Mouse (Mus musculus) right cerebral cortex, postnatal 14 days (tissue): ENCODE data around the gene Gcnt1.

Source experiments
- DNase-seq: peaks from one replicate; pipeline ENCODE4 v3.0.0; 2022

Gcnt1 gene

DNA sequence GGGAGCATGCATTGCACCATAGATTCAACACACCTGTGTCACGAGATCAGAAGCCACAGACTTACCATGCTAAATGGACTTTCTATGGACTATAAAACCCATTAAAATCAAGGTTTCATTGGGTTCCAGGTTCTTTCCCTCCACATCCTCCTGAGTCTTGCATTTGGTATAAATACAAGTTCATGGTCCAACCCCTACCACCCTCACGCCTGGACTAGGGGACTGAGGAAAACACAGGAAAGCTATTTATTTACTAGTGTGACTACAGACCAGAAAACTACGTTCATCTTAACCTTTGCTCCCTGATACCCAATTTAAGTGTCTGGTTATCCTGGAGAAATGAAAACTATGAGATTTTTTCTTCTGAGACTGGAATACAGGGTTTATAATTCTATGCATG, at the start of gene Gcnt1:
Gene Gcnt1, minus strand, starts transcription at position 144 of the 400 bp plus-strand sequence.
- no peak for DNase-seq

DNA sequence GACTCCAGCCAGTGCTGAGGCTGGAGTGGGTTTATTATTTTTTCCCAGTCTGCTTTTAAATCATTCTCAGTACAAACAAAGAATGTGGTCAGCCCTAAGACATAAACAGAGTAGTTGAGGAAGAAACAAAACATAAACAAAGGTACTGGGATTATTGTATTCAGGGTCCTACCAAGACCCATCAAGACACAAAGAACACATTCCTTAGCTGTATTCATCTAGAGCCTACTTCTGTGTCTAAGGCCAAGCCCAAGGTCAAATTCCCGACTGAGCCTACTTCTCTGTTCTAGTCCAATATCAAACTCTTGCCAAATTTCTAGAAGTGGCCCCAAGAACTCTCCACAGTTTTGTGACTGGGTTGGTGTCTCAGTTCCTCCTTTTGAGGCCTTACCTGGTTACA, 45.2 kb upstream of the Gcnt1 start:
- DNase-seq: no peak

DNA sequence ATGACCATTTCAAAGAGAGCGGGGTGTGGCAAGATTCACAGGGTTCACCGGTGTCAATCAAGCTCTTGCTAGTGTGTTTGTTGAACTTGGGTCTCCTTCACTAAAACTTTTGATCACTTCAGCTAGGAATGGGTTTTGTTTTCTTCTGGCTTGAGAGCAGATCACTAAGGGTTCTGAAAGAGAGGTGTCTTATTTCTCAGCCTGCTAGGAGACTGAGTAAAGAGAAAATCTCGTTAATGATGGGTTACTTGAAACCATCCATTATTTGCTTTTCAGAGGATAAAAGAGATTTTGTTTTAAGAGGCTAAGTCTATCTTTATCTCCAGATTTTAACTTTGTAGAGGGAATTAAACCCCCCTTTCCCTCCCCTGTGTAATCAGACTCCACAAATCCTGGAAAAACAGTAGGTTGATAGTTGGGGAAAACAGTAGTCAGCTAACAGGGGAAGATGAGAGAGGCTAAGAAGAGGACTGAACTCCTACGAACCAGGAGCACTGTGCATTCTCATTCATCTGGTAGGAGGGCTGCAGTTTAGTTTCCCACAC, 40.3 kb upstream of the Gcnt1 start:
- no peak for DNase-seq

DNA sequence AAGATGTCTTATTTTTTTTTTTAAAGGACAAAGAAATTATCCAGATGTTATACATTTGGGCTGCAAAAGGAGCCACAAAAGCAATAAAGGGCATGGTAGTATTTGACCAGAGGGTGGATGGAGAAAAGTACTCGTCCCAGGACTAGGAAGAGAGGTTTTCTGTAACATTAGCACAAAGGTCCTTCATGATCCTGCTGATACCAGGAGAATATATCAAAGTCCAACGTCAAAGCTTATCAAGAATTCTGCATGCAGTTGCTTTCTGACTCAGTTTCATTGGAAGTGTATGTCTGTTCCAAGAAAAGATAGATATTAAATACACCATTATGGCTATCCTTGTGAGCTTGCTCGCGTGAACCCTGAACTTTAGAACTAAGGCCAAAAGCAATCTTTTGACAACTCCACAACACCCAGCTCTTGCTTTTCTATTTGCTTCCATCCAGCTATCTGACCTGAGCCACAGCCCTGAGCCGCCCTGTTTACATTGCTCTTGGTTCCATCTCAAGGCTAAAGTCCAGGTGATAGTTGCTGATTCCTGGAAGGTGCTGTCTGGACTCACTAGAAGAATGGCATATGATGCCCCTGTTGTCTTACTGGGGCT, 37.9 kb upstream of the Gcnt1 start:
- no peak for DNase-seq

DNA sequence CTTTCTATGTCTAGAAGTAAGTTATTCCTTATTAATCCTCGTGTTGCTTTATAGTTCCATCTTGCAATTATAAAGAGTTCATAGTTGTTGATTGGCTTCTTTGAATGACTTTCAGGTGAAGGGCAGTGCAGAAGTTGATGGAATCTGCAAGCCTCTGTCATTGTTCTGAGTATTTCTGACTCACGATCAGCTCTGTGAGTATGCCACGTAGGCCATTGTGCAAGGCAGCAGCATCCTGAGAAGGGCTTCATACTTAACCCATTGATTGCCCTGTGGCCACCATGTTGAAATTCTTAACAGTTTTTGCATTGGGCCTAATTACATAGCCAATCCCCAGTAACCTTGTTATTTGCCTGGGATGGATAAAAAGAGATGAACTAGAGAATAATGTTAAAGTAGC, 36.7 kb upstream of the Gcnt1 start:
- no peak for DNase-seq

DNA sequence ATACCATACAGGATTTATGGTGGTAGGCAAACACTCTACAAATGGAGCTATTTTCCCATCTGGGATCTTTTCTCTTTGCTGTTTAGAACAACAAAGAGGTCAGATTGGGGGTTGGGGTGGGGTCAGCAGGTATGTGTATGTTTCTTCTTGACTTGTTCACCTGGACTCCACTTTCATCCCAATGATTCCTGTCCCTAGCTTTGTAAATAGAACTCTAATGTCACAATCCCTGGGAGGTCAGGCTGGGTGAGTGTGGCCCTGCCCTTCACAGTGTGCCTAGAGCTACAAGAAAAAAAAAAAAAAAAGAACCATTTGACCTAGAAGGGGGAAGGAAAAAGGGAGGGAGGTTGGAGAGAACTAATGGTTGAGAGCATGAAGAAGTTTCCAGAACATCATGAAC, 35.9 kb upstream of the Gcnt1 start:
- DNase-seq: no peak

DNA sequence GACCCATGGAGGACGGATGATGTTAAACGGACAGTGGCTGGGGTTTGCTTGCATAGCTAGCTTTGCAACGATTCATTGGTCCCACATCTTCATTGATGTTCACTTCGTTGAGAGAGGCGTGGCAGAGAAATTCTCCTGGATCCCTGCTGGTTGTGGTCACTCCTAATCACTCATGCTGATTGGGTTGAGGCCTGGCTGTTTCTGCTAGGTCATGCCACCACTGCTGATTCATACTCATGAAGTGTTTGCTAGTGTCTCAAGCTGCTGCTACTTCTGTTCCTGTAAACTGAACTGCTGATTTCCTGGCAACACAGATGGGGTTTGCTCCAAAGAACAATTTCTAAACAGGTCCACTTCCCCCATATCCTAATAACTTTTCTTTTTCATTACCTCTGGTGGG, 34.2 kb upstream of the Gcnt1 start:
- no peak for DNase-seq

DNA sequence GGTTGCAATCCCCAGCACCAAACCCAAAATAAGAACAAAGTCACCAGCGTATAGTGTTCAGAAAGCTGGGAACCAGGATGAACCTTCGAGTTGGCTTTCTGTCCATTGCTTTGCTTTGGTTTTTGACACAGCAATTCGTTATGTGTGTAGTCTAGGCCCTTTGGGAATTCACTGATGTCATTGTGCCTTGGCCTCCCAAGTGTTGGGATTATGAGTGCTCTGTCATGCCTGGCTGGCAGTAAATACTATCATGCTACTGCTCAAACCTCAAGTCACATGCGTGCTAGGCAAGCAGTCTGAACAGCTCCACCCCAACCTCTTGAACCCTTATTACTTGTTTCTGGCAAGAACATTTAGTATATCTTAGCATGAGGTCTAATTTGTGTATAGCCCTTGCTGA, 30.5 kb upstream of the Gcnt1 start:
- no peak for DNase-seq

DNA sequence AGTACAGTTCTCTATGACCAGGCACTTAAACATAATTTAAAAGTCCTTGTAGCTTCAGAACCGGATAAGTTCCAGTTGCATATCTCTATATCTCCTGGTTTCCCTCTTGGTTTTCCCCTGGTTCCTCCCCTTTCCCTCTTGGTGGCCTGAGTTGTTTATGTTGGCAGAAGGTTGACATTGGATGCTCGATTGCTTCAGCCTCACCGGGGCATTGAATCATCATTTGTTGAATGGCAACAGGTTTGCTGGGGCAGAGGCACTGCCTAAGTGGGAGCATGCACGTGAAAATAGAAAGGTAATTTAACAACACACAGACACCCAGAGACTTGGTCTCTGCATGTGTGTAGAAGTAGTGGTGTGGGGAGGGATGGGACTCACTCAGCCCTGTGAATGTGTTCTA, 27.9 kb upstream of the Gcnt1 start:
- no peak for DNase-seq

DNA sequence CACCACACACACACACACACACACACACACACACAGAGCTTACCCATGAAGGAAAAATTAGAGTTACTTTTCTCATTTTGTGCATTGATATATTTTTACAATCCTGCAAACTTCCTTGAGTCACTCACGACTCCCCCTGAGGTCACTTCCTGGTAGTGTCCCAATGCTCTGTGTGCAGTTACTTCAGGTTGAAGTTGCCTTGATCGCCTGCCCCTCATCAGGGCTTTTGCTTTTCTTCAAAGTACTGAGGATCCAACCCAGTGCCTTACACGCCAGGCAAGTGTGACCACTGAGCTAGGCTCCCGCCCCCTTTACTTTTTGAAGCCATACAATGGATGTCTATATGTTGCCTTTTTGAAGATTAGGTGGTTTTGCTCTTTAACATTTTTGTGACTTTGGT, 27.3 kb upstream of the Gcnt1 start:
- DNase-seq: no peak

DNA sequence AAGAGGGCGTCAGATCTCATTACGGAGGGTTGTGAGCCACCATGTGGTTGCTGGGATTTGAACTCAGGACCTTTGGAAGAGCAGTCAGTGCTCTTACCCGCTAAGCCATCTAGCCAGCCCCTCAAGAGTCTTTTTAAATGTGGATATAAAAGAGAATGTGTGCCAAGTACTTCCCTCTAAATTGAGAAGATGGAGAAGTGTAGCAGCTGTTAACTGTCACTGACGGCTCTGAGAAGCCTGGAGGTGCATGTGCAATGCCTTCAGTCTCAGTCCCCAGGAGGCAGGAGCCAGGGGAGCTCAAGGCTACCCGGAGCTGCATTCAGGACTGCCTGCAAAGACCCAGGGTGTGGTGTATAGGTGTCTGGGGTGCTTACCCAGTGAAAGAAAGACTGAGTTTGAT, 25.3 kb upstream of the Gcnt1 start:
- DNase-seq: no peak

DNA sequence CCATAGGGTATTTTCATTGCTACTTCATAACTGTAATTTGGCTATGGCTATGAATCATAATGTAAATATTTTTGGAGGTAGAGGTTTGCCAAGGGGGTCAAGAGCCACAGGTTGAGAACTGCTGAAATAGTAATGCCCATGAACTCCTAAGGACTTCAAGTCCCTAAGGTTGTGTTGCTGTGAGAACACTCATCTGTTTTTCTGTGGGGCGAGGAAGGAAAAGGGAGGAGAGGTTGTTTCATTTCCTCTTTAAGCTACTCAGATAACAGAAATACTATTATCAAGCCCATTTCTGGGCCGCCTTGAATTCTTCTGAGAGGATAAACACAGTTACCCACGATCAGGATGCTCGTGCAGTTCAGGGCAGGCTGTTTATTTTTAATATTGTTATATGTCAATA, 24.2 kb upstream of the Gcnt1 start:
- DNase-seq: no peak

DNA sequence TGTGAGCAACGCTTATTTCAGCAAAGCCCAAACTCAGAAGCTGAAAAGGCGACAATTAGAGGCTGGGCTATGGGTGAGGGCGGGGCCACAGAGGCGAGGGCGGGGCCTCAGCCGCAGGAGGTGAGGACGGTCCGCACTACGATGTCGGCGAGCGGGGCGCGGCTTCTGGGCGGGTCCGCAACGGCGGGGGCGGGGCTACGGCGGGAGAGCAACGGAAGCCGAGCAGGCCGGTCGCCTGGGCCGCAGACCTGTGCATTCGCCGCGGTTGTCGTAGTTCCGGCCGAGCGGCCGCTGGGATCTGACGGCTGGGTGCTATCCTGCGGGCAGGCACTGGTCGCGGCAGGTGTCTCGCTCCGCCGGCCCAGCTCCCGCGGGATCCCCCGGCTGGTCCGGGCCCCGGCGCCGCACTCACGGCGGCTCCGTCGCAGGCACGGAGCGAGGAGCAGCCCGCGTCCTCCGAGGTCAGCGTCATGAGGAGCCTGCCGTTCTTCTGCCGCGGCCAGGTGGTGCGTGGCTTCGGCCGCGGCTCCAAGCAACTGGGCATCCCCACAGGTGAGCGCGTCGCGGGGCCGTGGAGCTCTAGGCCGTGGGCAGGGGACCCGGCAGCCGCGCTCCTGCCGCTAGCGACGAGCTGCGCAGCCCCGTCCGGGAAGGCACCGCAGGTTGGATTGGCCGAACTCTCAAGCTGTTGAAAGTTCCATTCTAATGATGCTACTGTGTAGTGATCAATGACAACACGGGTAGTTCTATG, 21.4 kb upstream of the Gcnt1 start, which contains the start of gene Rfk:
Gene Rfk, plus strand, starts transcription at position 203 of the 751 bp plus-strand sequence.
- DNase-seq: peak; percentile 95

DNA sequence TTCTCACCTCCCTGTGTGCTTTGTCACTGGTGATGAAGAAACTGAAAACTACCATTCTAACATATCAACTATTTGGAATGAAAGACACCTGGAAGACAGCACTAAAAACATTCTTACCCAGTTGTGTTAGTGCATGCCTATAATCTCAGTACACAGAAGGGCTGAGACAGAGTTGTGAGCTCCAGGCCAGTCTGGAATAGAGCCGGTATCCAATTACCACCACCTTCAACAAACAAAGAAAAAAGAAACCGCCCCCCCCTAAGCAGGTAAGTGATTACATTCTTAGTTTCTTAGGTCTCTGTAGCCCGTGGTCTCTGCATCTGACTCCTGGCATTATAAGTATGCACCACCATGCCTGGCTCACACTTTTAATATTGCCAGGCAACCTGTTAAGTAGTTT, 20.2 kb upstream of the Gcnt1 start:
- DNase-seq: no peak

DNA sequence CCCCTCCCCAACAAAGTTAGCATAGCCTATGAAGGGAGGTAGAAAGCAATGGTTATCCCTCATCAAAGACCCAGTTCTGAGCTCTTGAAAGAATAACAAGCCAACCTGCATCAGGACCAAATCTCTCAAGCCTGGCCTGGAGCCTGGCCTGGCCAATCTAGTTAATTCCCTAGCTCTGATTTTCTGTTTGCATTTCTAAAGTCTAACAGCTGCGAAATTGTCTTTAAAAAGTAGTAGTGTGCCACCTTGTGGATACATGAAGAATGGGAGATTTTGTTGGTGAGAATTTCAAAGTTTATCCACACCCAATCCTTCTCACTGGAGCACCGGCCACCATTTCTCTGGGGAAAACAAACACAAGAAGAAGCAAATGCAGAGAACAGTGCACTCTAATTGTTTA, 15.8 kb upstream of the Gcnt1 start:
- no peak for DNase-seq

DNA sequence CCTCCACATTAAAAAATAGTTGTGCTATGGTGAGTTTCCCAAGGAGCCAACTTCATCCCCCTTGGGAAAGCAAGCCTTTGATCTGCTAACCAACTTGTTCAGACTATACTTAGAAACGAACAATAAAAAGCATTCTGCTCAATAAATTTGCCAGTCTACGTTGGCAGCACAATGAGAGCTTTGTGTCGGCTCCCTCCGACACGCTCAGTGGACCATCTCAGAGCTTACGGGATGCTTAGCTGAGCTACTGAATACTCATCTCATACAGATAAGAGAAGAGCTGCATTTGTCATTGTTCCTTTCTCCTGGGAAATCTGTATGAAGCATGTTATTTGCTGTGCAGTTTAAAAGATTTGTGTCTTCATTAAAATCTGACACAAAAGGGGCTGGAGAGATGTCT, 13.8 kb upstream of the Gcnt1 start:
- DNase-seq: no peak

DNA sequence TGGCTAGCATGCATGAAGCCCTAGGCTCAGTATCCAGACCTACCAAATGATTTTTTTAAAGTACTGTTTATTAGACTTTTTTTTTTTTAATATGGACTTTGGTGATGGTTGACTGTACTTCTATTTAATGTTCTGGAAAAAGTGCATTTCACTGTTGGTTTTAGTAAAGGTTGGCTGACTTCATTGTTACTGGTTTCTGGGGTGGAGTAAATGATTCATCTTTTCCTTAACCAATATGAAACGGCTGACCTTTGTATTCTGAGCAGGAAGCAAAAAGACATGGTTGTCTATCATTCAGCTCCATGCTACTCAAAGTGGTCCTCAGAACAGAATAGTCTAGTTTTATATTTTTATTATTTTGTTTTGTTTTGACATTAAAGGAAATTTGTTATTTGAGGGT, 12.8 kb upstream of the Gcnt1 start:
- no peak for DNase-seq

DNA sequence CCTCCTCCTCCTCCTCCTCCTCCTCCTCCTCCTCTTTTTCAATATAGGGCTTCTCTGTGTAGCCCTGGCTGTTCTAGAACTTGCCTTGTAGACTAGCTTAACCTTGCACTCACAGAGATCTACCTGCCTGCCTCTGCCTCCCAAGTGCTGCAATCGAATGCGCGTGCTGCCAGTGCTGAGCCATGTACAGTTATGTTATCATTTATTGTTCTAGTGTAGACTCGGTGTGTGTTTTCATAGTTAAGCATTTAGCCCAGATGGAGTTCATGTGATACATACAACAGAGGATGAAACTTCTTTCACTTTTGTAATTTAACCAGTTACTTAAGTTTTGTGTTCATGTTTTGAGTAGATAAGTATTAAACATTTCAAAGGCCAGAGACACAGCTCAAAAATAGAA, 12.4 kb upstream of the Gcnt1 start:
- DNase-seq: no peak

DNA sequence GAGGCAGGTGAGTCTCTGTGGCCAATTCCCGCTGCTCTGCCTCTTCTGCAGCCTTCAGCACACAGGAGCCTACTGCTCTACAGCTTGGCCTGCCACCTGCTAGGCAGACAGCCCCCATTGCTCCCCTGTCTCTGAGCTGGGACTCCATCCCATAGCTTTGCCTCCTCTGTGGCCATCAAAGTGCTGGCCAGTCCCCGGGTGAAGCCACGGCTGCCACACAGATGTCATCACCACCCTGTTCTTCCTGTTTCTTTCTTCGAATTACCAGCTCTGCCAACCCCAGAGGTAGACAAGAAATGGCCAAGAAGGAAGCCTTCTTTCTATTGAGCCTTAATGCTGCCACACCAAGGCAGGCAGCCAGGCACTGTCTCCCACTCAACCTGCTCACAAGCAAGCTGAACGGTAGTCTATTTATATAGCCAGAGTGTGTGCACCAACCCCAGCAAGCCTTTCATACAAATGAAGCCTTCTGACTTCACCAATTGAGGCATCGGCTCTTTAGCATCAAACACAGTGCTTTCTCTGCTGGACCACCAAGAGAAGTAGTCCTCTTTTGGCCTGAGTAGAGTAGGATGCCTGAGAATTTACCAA, 10.3 kb upstream of the Gcnt1 start:
- no peak for DNase-seq

DNA sequence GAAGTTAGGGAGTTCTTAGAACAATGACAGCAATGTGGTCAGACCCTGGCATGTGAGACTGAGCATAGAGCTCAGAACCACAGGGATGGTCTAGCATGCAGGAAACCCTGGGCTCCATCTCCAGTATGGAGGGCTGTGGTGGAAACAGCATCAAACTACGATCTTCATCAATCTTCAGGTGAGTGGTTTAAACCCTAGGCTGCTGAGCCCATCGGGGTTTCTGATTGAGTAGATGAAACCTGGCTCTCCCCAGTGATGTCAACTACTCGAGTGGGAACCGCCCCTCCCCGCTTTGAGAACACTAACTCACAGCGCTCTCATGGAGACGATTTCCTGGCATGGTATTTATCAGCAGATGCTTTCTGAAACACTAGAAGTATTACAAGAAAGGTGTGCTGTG, 7.9 kb upstream of the Gcnt1 start:
- no peak for DNase-seq

DNA sequence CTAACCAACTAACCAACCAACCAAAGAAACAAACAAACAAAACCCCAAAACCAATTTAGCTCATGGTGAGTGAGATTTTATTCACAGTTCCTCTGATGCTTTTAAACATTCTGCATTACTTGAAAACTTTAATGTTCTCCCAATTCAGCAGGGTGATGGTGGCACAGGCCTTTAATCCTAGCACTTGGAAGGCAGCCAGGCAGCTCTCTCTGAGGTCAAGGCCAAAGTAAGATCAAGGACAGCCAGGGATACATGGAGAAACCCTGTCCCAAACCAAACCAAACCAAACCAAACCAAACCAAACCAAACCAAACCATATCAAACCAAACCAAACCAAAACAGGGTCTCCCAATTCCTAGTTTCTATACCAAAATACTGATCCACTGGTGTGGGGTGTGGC, 6.2 kb upstream of the Gcnt1 start:
- DNase-seq: no peak

DNA sequence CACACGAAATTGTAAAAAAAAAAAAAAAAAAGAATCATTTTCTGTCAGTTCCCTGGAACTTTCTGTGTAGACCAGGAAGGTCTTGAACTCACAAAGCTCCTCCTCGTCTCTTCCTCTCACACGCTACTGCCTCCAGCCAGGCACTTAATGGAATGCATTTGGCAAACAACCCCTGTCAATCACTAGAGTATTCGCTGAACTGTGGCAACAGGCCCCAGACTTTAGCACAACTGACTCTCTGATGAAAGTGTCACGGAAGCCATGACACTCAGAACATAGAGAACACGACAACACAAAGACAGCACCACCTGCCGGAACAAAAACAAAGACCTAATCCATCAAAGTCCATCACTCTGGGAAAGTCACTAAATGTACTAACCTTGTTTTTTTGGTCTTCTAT, 3.1 kb downstream of the Gcnt1 start:
- DNase-seq: no peak

DNA sequence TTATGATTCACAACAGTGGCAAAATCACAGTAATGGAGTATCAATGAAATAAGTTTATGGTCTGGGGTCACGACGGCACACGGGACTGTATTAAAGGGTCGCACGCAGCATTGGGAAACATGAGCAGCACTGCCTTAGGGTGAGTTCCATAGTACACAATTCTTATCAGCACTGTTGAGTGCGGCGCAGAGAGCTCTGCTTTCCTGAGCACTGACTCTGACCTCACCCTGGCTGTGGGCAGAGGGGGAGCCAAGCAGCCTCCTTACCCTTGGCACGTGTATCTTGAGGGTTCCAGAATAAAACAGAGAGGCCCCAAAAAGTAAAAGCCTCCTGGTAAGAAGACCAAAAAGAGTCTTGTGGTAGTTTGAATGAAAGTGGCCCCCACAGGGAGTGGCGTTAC, 4.1 kb downstream of the Gcnt1 start:
- no peak for DNase-seq

DNA sequence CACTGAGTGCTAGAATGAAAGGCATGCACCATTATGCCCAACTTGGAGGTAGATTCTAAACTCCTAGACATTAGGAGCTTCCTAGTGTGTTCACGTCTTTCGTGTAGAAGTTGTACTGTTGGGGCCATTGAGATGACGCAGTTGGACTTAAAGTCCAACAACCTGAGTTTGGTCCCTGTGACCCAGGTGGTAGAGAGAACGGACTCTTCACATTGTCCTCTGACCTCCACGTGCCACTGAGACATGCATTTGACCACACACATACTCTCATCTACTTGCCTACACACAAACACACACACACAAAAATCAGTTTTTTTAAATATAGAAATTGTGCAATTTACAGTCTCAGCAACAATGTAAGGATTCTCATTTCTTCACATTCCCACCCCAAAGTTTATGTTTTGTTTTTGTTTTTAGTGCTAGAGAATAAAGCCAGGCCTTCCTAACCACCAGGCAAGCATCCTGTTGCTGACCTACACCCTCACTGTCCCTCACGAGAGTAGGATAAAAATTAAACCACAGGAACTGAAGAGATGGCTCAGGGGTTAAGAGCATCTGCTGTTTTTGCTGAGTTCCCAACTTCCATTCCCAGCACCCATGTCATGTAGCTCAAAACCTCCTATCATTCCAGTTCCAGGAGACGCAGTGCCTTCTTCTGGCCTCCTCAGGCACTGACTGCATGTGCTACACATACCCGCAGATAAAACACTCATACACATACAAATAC, 6.1 kb downstream of the Gcnt1 start:
- no peak for DNase-seq
